Mouse (Mus musculus) lung, adult 2 months (tissue): ENCODE data around the gene Abhd16b. TPM values are rescaled to one million over a fixed set of nuclear protein-coding genes. Genes with fewer than 3 reads are reported as not detected.

ENCODE experiments used
- DNase-seq: peaks from one replicate; pipeline ENCODE4 v3.0.0; 2022
- H3K4me1 ChIP-seq: fragments of 200-500 bp; 2 replicates; pipeline ENCODE4 v1.6.1; 2011; ENCODE audit warnings: low read length; ENCODE audit not compliant: control insufficient read depth, insufficient read depth
- H3K4me3 ChIP-seq: fragments of 200-500 bp; replicated peaks from 2 replicates; pipeline ENCODE3; 2011; ENCODE audit warnings: low read depth, mild to moderate bottlenecking, control low read depth, low read length; ENCODE audit errors: extremely low read depth
- CTCF ChIP-seq: fragments of 200-500 bp; IDR thresholded peaks from 2 replicates; pipeline ENCODE4 v1.5.1; 2011; ENCODE audit warnings: mild to moderate bottlenecking, low read length, control low read depth; ENCODE audit not compliant: insufficient read depth
- POLR2A ChIP-seq: fragments of 200-500 bp; IDR thresholded peaks from 2 replicates; pipeline ENCODE4 v1.6.1; 2011; ENCODE audit warnings: low read depth, mild to moderate bottlenecking, control low read depth, low read length, borderline replicate concordance; ENCODE audit errors: extremely low read depth
- WGBS: fragments of 180-500 bp; shearing (Covaris S2); methylation state at CpG from one replicate; pipeline ENCODE4 v1.1.7; 2018; 5-methylcytosine and 5-hydroxymethylcytosine counted together
- polyA plus RNA-seq: library from polyadenylated mRNA; depleted of rRNA; stranded (reverse); fragments of >200 nt; gene quantifications from 2 replicates; pipeline ENCODE4 v1.2.3, GENCODE M21; 2012; rRNA removed

Gene Abhd16b
- polyA plus RNA-seq = not detected in 2 replicates

GRCm38 (mm10) chr2:181493156-181493927, at the start of gene Abhd16b:
Abhd16b (plus strand) TSS chr2:181493206.
- 85% methylated on average over 31 of the region's 31 CpGs for WGBS
- Histone ChIP-seq H3K4me3 (no peak within 1 kb of the TSS), H3K4me1 (0 out of 2 replicates have a peak, but pooled peaks cover 2% of the 10 kb centered on the region)
- no peak for DNase-seq
- no peak for TF ChIP-seq POLR2A

GRCm38 (mm10) chr2:181452181-181452580, 40.8 kb upstream of the Abhd16b start:
- DNase-seq = no peak
- Histone ChIP-seq H3K4me1 (peaks cover 9% of the 10 kb centered on the region), H3K4me3 (no peak overlapping the region)
- TF ChIP-seq CTCF (no peak), POLR2A (no peak)
- WGBS = 66% methylated on average over 4 of the region's 4 CpGs

- DNase-seq = no peak
- Histone ChIP-seq H3K4me3 (no peak overlapping the region), H3K4me1 (peaks cover 9% of the 10 kb centered on the region)
- WGBS = 74% methylated on average over 1 of the region's 1 CpGs
- TF ChIP-seq POLR2A (no peak), CTCF (0 out of 2 replicates have a peak, but pooled peaks have one; percentile 3)
Observed at GRCm38 (mm10) chr2:181453274-181453673, 39.7 kb upstream of the Abhd16b start.

- 58% methylated on average over 2 of the region's 2 CpGs for WGBS
- Histone ChIP-seq H3K4me3 (no peak overlapping the region), H3K4me1 (peaks cover 5% of the 10 kb centered on the region; the same call in 1 of the 2 replicates)
- no peak for DNase-seq
- no peak for TF ChIP-seq CTCF
- TF ChIP-seq POLR2A = no peak
Observed at GRCm38 (mm10) chr2:181455899-181456298, 37.1 kb upstream of the Abhd16b start.

- peak overlapping the region; percentile 43 for H3K4me3 ChIP-seq
- TF ChIP-seq POLR2A (no peak), CTCF (no peak)
- no peak for DNase-seq
- WGBS = 7% methylated on average over 15 of the region's 15 CpGs
- H3K4me1 ChIP-seq = peaks cover 4% of the 10 kb centered on the region; the same call in 1 of the 2 replicates
Observed at GRCm38 (mm10) chr2:181457831-181458230, 35.2 kb upstream of the Abhd16b start.

- DNase-seq = peak; percentile 44
- WGBS = under 1% methylated on average over 72 of the region's 72 CpGs
- Histone ChIP-seq H3K4me3 (peak overlapping the region; percentile 75), H3K4me1 (peaks cover 7% of the 10 kb centered on the region; the same call in 1 of the 2 replicates)
- TF ChIP-seq CTCF (no peak), POLR2A (no peak)
Observed at GRCm38 (mm10) chr2:181458411-181459152, 34.4 kb upstream of the Abhd16b start.

GRCm38 (mm10) chr2:181459153-181459672, 33.8 kb upstream of the Abhd16b start, which contains the start of gene Zbtb46:
Zbtb46 (minus strand) TSS chr2:181459426.
- WGBS = 6% methylated on average over 79 of the region's 83 CpGs
- DNase-seq = peak; percentile 85
- peaks cover 7% of the 10 kb centered on the region; the same call in 1 of the 2 replicates for H3K4me1 ChIP-seq
- TF ChIP-seq CTCF (no peak), POLR2A (peak; percentile 39; the same call in 1 of the 2 replicates)
- H3K4me3 ChIP-seq = peak within 1 kb of the TSS; percentile 86

GRCm38 (mm10) chr2:181459673-181460621, 33.1 kb upstream of the Abhd16b start:
- peak; percentile 68 for DNase-seq
- Histone ChIP-seq H3K4me1 (peaks cover 7% of the 10 kb centered on the region; the same call in 1 of the 2 replicates), H3K4me3 (peak overlapping the region; percentile 86)
- TF ChIP-seq POLR2A (peak; percentile 51; the same call in 1 of the 2 replicates), CTCF (no peak)
- 2% methylated on average over 71 of the region's 71 CpGs for WGBS
